Mouse (Mus musculus): Measurements from ENCODE around the gene Ghr. TPM values are rescaled to one million over a fixed set of nuclear protein-coding genes. Genes with fewer than 3 reads are reported as not detected.

Ghr gene
- polyA plus RNA-seq, 1 experiment from 2014 or later = 13.6 TPM

DNA sequence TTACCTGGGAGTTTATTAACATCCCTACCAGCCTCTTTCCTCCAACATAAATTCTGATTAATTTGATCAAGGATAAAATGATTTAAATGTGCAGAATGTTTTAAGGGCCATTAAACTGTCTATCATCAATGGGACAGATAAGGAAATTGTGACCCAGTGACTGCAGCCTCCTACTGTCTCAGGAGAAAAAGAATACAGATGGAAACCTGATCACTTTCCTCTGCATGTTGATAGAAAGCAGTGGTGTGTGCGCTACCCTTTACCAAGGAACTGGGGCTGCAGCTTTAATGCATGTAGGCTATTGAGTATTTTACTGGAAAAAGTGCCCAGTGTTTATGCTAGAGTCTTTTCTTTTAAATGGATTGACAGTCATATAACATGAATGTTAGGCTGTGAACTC lies 19.8 kb downstream of the Ghr start:
- H3K4me2 ChIP-seq = no peak overlapping the region

DNA sequence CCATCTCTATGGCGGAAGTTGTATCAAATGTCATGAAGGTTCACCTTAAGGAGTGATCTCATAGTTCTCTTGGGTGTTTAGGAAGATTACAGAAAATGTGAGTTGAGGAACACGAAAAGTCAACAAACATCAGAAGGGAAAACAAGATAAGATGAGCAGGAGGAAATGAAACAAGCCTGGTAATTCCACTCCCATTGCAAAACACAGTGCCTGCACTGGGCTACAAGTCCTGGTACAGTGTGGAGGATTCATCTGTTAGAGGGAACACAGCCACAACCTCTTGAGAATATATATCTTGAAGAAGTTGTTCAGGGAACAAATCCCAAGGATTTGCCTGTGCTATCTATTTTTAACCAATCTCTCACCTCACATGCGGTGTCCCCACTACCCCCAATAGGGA lies 24.8 kb downstream of the Ghr start:
- H3K9me3 ChIP-seq (ENCODE audit: control insufficient read depth, low read length) = no peaks in the 10 kb centered on the region
- 83% methylated on average over 3 of the region's 3 CpGs for WGBS

More for the DNA sequence above, 19.8 kb downstream of the Ghr start:
- H3K9me3 ChIP-seq (ENCODE audit: control insufficient read depth, low read length) = no peaks in the 10 kb centered on the region
- no peak overlapping the region for H3K4me3 ChIP-seq (ENCODE audit: low read depth, low read length)
- DNase-seq (ENCODE audit: low spot score, missing footprints) (no peak), ATAC-seq (ENCODE audit: low FRiP score) (no peak)
- no peak overlapping the region for H3K27ac ChIP-seq (ENCODE audit: low read depth, low read length)
- H3K4me1 ChIP-seq (ENCODE audit: control insufficient read depth, insufficient read depth, low read length) = no peaks in the 10 kb centered on the region
- no peak overlapping the region for H3K9ac ChIP-seq (ENCODE audit: low read length)
- no peaks in the 10 kb centered on the region for H3K36me3 ChIP-seq (ENCODE audit: control insufficient read depth, insufficient read depth, low read length)
- WGBS = 84% methylated on average over 1 of the region's 1 CpGs
- H3K27me3 ChIP-seq (ENCODE audit: control insufficient read depth, insufficient read depth, low read length) = no peaks in the 10 kb centered on the region

DNA sequence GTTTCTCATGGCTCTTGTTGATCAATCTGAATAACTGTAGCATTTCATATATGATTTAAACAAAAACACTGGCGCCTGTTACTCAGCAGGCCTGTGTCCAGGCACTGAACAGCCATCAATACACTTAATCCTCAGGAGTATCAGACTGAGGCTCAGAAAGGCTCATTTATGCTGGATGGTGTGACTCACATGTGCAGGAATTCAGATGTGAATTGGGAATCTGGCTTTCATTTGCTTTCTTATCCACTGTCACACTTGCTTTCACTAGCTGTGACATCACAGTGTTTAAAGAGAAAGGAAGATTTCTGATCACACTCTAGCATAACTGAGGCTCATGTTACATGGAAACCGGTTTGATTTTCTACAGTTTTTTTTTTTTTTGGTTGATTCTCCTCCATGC lies 39.0 kb downstream of the Ghr start:
- Histone ChIP-seq H3K27me3 (ENCODE audit: control insufficient read depth, insufficient read depth, low read length) (no peaks in the 10 kb centered on the region), H3K9ac (ENCODE audit: low read length) (no peak overlapping the region), H3K4me2 (no peak overlapping the region), H3K9me3 (ENCODE audit: control insufficient read depth, low read length) (no peaks in the 10 kb centered on the region), H3K4me3 (ENCODE audit: low read depth, low read length) (no peak overlapping the region), H3K36me3 (ENCODE audit: control insufficient read depth, insufficient read depth, low read length) (no peaks in the 10 kb centered on the region), H3K4me1 (ENCODE audit: control insufficient read depth, insufficient read depth, low read length) (no peaks in the 10 kb centered on the region), H3K27ac (ENCODE audit: low read depth, low read length) (no peak overlapping the region)
- DNase-seq (ENCODE audit: low spot score, missing footprints) (no peak), ATAC-seq (ENCODE audit: low FRiP score) (no peak)
- 85% methylated on average over 2 of the region's 2 CpGs for WGBS

More for the DNA sequence above, 24.8 kb downstream of the Ghr start:
- DNase-seq (ENCODE audit: low spot score, missing footprints) (no peak), ATAC-seq (ENCODE audit: low FRiP score) (no peak)
- Histone ChIP-seq H3K4me2 (no peak overlapping the region), H3K4me3 (ENCODE audit: low read depth, low read length) (no peak overlapping the region), H3K27me3 (ENCODE audit: control insufficient read depth, insufficient read depth, low read length) (no peaks in the 10 kb centered on the region), H3K4me1 (ENCODE audit: control insufficient read depth, insufficient read depth, low read length) (no peaks in the 10 kb centered on the region), H3K36me3 (ENCODE audit: control insufficient read depth, insufficient read depth, low read length) (no peaks in the 10 kb centered on the region), H3K9ac (ENCODE audit: low read length) (no peak overlapping the region), H3K27ac (ENCODE audit: low read depth, low read length) (no peak overlapping the region)

DNA sequence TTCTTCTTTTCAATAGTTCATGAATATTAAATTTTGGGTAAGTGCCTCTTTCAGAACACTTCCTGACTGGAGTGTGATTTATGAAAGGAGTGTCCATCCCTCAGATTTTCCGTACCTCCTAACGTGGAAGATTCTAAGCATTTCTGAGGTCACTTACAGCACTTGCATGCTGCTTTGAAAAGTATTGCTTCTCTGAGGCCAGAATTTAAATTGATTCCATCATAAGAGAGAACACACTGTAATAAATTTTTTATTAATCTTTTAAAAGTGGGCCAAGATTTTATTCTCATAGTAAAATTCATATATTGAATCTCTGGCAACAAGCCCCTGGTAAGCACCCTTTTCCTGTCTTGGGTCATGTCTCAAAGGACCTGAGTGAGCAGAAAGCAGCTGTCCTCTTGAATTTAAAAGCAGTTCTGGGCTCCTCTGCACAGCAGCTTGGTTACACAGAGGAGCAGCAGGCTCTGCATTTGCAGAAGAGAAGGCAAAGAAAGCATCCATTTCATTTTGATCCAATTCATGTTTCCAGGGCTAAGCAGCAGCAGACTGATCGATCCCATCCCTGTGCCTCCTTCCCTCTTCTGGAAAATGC lies 46.9 kb downstream of the Ghr start:
- H3K27ac ChIP-seq (ENCODE audit: low read depth, low read length) = no peak overlapping the region
- H3K9ac ChIP-seq (ENCODE audit: low read length) = no peak overlapping the region
- 80% methylated on average over 3 of the region's 3 CpGs for WGBS
- ATAC-seq (ENCODE audit: low FRiP score) = no peak
- H3K9me3 ChIP-seq (ENCODE audit: control insufficient read depth, low read length) = no peaks in the 10 kb centered on the region
- H3K4me3 ChIP-seq (ENCODE audit: low read depth, low read length) = no peak overlapping the region
- no peak overlapping the region for H3K4me2 ChIP-seq
- no peaks in the 10 kb centered on the region for H3K4me1 ChIP-seq (ENCODE audit: control insufficient read depth, insufficient read depth, low read length)
- H3K36me3 ChIP-seq (ENCODE audit: control insufficient read depth, insufficient read depth, low read length) = no peaks in the 10 kb centered on the region
- H3K27me3 ChIP-seq (ENCODE audit: control insufficient read depth, insufficient read depth, low read length) = no peaks in the 10 kb centered on the region
- DNase-seq (ENCODE audit: low spot score, missing footprints) = no peak

DNA sequence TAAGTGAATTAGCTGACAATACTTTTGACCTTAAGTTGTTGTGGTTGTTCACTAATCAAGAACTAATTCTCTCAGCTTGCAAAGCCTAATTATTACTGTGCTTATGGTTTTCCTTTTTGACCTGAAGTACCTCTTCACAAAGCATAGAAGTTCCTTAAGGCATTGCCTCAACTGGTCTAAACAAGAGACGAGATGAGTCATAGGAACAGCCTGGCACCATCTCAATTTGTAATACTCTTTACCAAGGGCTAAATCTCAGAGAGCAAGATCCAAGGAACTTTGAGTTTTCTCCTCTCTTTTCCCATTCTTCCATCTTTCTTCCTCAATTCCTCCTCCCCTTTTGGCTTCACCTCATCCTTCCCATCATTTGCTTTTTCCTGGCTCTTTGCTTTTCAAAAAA lies 69.3 kb downstream of the Ghr start:
- H3K4me1 ChIP-seq (ENCODE audit: control insufficient read depth, insufficient read depth, low read length) = no peaks in the 10 kb centered on the region
- H3K9me3 ChIP-seq (ENCODE audit: control insufficient read depth, low read length) = no peaks in the 10 kb centered on the region
- no peak overlapping the region for H3K4me2 ChIP-seq
- no peak overlapping the region for H3K9ac ChIP-seq (ENCODE audit: low read length)
- 65% methylated on average over 1 of the region's 1 CpGs for WGBS
- no peak overlapping the region for H3K4me3 ChIP-seq (ENCODE audit: low read depth, low read length)
- DNase-seq (ENCODE audit: low spot score, missing footprints) (no peak), ATAC-seq (ENCODE audit: low FRiP score) (no peak)
- H3K36me3 ChIP-seq (ENCODE audit: control insufficient read depth, insufficient read depth, low read length) = no peaks in the 10 kb centered on the region
- H3K27me3 ChIP-seq (ENCODE audit: control insufficient read depth, insufficient read depth, low read length) = no peaks in the 10 kb centered on the region
- no peak overlapping the region for H3K27ac ChIP-seq (ENCODE audit: low read depth, low read length)

DNA sequence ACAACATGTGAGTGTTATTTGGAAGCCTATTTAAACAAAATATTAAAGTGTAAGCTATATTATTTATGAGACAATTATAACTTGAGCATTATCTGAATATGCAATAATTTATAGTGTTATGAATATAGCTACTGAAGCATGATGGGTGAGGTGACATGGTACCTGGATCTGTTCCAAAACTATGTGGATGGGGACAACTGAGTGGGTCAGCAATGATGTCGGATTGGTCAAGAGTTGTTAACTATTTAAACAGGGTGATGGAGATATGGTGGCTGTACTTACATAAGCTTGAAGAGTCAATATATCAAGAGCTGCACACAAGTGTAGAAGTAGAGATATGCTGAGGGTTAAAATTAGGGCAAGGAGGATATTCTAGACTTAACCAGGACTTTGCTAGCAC lies 70.9 kb downstream of the Ghr start:
- DNase-seq (ENCODE audit: low spot score, missing footprints) (no peak), ATAC-seq (ENCODE audit: low FRiP score) (no peak)
- Histone ChIP-seq H3K36me3 (ENCODE audit: control insufficient read depth, insufficient read depth, low read length) (no peaks in the 10 kb centered on the region), H3K4me1 (ENCODE audit: control insufficient read depth, insufficient read depth, low read length) (no peaks in the 10 kb centered on the region), H3K9ac (ENCODE audit: low read length) (no peak overlapping the region), H3K27ac (ENCODE audit: low read depth, low read length) (no peak overlapping the region), H3K9me3 (ENCODE audit: control insufficient read depth, low read length) (no peaks in the 10 kb centered on the region), H3K4me3 (ENCODE audit: low read depth, low read length) (no peak overlapping the region), H3K4me2 (no peak overlapping the region), H3K27me3 (ENCODE audit: control insufficient read depth, insufficient read depth, low read length) (no peaks in the 10 kb centered on the region)
- WGBS = 97% methylated on average over 1 of the region's 1 CpGs

DNA sequence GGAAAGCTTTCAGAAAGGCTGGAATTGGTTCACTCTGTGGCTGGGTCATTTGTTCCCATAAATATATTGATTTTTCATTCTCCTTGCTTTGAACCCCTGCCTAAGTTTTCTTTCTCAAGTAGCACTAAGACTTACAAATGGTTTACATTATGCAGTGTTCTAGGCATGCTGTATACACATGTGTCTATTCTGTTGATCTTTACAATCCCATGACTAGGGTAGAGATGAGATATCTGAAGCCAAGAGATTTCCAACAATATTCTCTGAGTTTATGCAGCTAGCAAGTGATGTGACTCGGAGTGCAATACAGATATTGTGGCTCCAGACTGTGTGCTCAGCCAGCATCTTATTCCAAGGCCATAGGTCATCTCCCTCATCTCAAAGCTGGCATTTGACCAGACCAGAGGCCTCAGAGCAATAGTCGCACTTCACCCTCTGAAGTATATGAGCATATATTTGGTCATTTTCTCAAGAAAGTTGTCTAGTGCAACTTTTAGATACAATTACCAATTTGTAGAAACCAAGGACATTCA lies 71.6 kb downstream of the Ghr start:
- no peak overlapping the region for H3K27ac ChIP-seq (ENCODE audit: low read depth, low read length)
- H3K4me1 ChIP-seq (ENCODE audit: control insufficient read depth, insufficient read depth, low read length) = no peaks in the 10 kb centered on the region
- no peaks in the 10 kb centered on the region for H3K27me3 ChIP-seq (ENCODE audit: control insufficient read depth, insufficient read depth, low read length)
- no peak overlapping the region for H3K9ac ChIP-seq (ENCODE audit: low read length)
- H3K4me2 ChIP-seq = no peak overlapping the region
- DNase-seq (ENCODE audit: low spot score, missing footprints) (no peak), ATAC-seq (ENCODE audit: low FRiP score) (no peak)
- no peaks in the 10 kb centered on the region for H3K36me3 ChIP-seq (ENCODE audit: control insufficient read depth, insufficient read depth, low read length)
- H3K9me3 ChIP-seq (ENCODE audit: control insufficient read depth, low read length) = no peaks in the 10 kb centered on the region
- no peak overlapping the region for H3K4me3 ChIP-seq (ENCODE audit: low read depth, low read length)
- 93% methylated on average over 2 of the region's 2 CpGs for WGBS

DNA sequence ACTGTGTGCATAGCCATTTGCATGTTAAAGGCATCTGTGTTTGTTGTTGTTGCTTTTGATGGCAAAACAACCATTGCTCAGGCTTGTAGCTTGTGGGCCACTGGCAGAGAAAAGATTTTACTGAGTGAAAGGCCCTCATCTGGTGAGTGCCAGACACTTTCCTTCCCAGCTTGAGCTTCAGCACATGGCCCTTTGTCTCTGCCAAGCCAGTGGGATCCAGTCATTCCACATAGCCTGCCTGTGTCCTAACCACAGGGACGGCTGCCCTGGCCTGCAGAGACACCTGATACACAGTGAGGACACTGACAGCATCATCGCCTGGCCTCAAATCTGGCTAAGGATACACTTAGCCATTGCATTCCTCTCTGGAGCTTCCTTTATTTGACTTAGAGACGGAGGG lies 74.2 kb downstream of the Ghr start:
- H3K27ac ChIP-seq (ENCODE audit: low read depth, low read length) = no peak overlapping the region
- H3K4me3 ChIP-seq (ENCODE audit: low read depth, low read length) = no peak overlapping the region
- no peaks in the 10 kb centered on the region for H3K9me3 ChIP-seq (ENCODE audit: control insufficient read depth, low read length)
- ATAC-seq (ENCODE audit: low FRiP score) (no peak), DNase-seq (ENCODE audit: low spot score, missing footprints) (no peak)
- H3K9ac ChIP-seq (ENCODE audit: low read length) = no peak overlapping the region
- no peaks in the 10 kb centered on the region for H3K4me1 ChIP-seq (ENCODE audit: control insufficient read depth, insufficient read depth, low read length)
- H3K4me2 ChIP-seq = no peak overlapping the region
- WGBS = 78% methylated on average over 3 of the region's 3 CpGs
- no peaks in the 10 kb centered on the region for H3K27me3 ChIP-seq (ENCODE audit: control insufficient read depth, insufficient read depth, low read length)
- H3K36me3 ChIP-seq (ENCODE audit: control insufficient read depth, insufficient read depth, low read length) = no peaks in the 10 kb centered on the region

DNA sequence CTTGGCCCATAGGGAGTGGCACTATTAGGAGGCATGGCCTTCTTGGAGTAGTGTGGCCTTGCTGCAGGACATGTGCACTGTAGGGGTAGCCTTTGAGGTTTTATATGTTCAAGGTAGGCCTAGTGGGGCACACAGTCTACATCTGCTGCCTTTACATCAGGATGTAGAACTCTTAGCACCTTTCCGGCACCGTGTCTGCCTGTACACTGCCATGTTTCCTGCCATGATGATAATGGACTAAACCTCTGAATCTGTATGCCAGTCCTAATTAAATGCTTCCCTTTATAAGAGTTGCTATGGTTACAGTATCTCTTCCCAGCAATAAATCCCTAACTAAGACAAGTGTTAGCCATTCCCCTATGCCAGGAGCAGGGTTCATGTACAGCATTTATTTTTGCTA lies 76.0 kb downstream of the Ghr start:
- no peak; the same call in 1 of the 2 replicates for ATAC-seq (ENCODE audit: low FRiP score)
- Histone ChIP-seq H3K27ac (ENCODE audit: low read depth, low read length) (no peak overlapping the region), H3K27me3 (ENCODE audit: control insufficient read depth, insufficient read depth, low read length) (no peaks in the 10 kb centered on the region), H3K4me1 (ENCODE audit: control insufficient read depth, insufficient read depth, low read length) (no peaks in the 10 kb centered on the region), H3K9me3 (ENCODE audit: control insufficient read depth, low read length) (no peaks in the 10 kb centered on the region), H3K36me3 (ENCODE audit: control insufficient read depth, insufficient read depth, low read length) (no peaks in the 10 kb centered on the region), H3K4me2 (no peak overlapping the region), H3K9ac (ENCODE audit: low read length) (no peak overlapping the region), H3K4me3 (ENCODE audit: low read depth, low read length) (no peak overlapping the region)
- 93% methylated on average over 2 of the region's 2 CpGs for WGBS
- no peak for DNase-seq (ENCODE audit: low spot score, missing footprints)
